Mouse (Mus musculus): ENCODE results near the gene Auts2. TPM values are rescaled to one million over a fixed set of nuclear protein-coding genes. Genes with fewer than 3 reads are reported as not detected.

Auts2 gene
- polyA plus RNA-seq, 1 experiment from 2014 or later: 1.0 TPM

DNA sequence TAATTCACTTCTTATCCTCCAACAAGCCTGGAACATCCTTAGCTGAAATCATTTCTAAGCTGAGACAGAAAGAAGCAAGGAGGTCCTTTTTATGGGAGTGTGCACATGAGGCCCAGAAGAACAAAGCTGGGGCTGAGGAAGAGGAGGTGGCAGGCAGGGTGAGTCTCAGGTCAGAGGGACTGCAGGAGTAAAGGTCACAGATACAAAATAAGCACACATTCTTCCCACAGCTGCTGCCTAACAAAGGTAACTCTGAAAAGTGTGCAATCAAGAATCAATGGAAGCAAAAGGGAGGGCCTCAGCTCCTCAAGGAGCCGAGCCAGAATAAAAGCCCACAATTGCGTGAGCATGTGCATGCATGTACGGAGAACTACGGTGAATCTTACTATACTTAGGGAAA lies 51.6 kb downstream of the Auts2 start:
- ATAC-seq (no peak), DNase-seq (no peak)
- Histone ChIP-seq H3K4me1 (ENCODE audit: insufficient read depth) (peaks cover 6% of the 10 kb centered on the region; the same call in 1 of the 2 replicates), H3K9ac (replicated peaks) (no peak overlapping the region), H3K36me3 (replicated peaks; ENCODE audit: insufficient read depth, low read length) (no peaks in the 10 kb centered on the region), H3K9me3 (ENCODE audit: low read length) (no peaks in the 10 kb centered on the region), H3K27ac (ENCODE audit: low read depth) (no peak overlapping the region), H3K27me3 (ENCODE audit: insufficient read depth, low read length) (no peaks in the 10 kb centered on the region), H3K4me3 (ENCODE audit: low read depth, low read length) (no peak overlapping the region), H3K4me2 (ENCODE audit: low read depth, low read length) (no peak overlapping the region)
- WGBS (ENCODE audit: insufficient replicate concordance): 76% methylated on average over 4 of the region's 4 CpGs
- TF ChIP-seq CTCF (IDR thresholded peaks at IDR 0.05; ENCODE audit: low read depth) (no peak), EP300 (IDR thresholded peaks at IDR 0.05; ENCODE audit: low read depth) (no peak)

GRCm38 (mm10) chr5:132490326-132490725 lies 52.8 kb downstream of the Auts2 start:
- TF ChIP-seq CTCF (IDR thresholded peaks at IDR 0.05; ENCODE audit: low read depth): no peak
- TF ChIP-seq EP300 (IDR thresholded peaks at IDR 0.05; ENCODE audit: low read depth): no peak
- Histone ChIP-seq H3K9ac (replicated peaks) (no peak overlapping the region), H3K27me3 (ENCODE audit: insufficient read depth, low read length) (no peaks in the 10 kb centered on the region), H3K36me3 (replicated peaks; ENCODE audit: insufficient read depth, low read length) (no peaks in the 10 kb centered on the region), H3K4me3 (ENCODE audit: low read depth, low read length) (no peak overlapping the region), H3K27ac (ENCODE audit: low read depth) (no peak overlapping the region), H3K9me3 (ENCODE audit: low read length) (no peaks in the 10 kb centered on the region), H3K4me2 (ENCODE audit: low read depth, low read length) (no peak overlapping the region), H3K4me1 (ENCODE audit: insufficient read depth) (peaks cover 6% of the 10 kb centered on the region; the same call in 1 of the 2 replicates)
- no peak for DNase-seq
- no peak for ATAC-seq
- 82% methylated on average over 1 of the region's 1 CpGs for WGBS (ENCODE audit: insufficient replicate concordance)

- H3K36me3 ChIP-seq (replicated peaks; ENCODE audit: insufficient read depth, low read length): no peaks in the 10 kb centered on the region
- no peak overlapping the region for H3K9ac ChIP-seq (replicated peaks)
- H3K4me2 ChIP-seq (ENCODE audit: low read depth, low read length): no peak overlapping the region
- H3K4me3 ChIP-seq (ENCODE audit: low read depth, low read length): no peak overlapping the region
- WGBS (ENCODE audit: insufficient replicate concordance): 75% methylated on average over 7 of the region's 7 CpGs
- H3K27ac ChIP-seq (ENCODE audit: low read depth): no peak overlapping the region
- no peaks in the 10 kb centered on the region for H3K27me3 ChIP-seq (ENCODE audit: insufficient read depth, low read length)
- H3K4me1 ChIP-seq (ENCODE audit: insufficient read depth): peaks cover 7% of the 10 kb centered on the region; the same call in 1 of the 2 replicates
- ATAC-seq: no peak
- DNase-seq: no peak
- no peak for TF ChIP-seq CTCF (IDR thresholded peaks at IDR 0.05; ENCODE audit: low read depth)
- TF ChIP-seq EP300 (IDR thresholded peaks at IDR 0.05; ENCODE audit: low read depth): no peak
- H3K9me3 ChIP-seq (ENCODE audit: low read length): no peaks in the 10 kb centered on the region
These were observed 53.3 kb downstream of the Auts2 start for GRCm38 (mm10) chr5:132489736-132490313.

DNA sequence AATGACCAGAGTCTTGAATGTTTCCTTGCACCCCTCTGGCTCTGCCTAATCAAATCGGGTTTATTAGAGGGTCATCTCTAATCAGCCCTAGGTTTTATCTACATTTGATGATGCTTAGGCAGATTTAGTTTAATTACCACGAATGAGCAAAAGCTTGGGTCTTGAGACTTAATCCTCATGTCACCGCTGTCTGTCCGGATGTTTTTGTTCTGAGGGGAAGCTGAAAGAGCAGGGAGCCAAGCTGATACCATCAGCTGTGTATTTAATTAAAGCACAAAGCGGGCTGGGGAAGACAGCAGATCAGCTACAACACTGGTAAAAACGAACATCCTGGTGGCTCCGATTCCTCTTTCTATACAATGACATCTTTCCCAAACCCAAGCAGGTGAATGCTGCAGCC lies 56.3 kb downstream of the Auts2 start:
- DNase-seq (no peak), ATAC-seq (no peak)
- Histone ChIP-seq H3K4me2 (ENCODE audit: low read depth, low read length) (no peak overlapping the region), H3K4me3 (ENCODE audit: low read depth, low read length) (no peak overlapping the region), H3K27ac (ENCODE audit: low read depth) (no peak overlapping the region), H3K9me3 (ENCODE audit: low read length) (no peaks in the 10 kb centered on the region), H3K4me1 (ENCODE audit: insufficient read depth) (0 out of 2 replicates have a peak, but pooled peaks cover 6% of the 10 kb centered on the region), H3K9ac (replicated peaks) (no peak overlapping the region), H3K36me3 (replicated peaks; ENCODE audit: insufficient read depth, low read length) (no peaks in the 10 kb centered on the region), H3K27me3 (ENCODE audit: insufficient read depth, low read length) (no peaks in the 10 kb centered on the region)
- 50% methylated on average over 7 of the region's 7 CpGs for WGBS (ENCODE audit: insufficient replicate concordance)
- no peak for TF ChIP-seq CTCF (IDR thresholded peaks at IDR 0.05; ENCODE audit: low read depth)
- TF ChIP-seq EP300 (IDR thresholded peaks at IDR 0.05; ENCODE audit: low read depth): no peak

GRCm38 (mm10) chr5:132485994-132486393 lies 57.1 kb downstream of the Auts2 start:
- WGBS (ENCODE audit: insufficient replicate concordance): 65% methylated on average over 6 of the region's 6 CpGs
- no peak overlapping the region for H3K4me2 ChIP-seq (ENCODE audit: low read depth, low read length)
- no peak overlapping the region for H3K27ac ChIP-seq (ENCODE audit: low read depth)
- TF ChIP-seq CTCF (IDR thresholded peaks at IDR 0.05; ENCODE audit: low read depth): no peak
- 0 out of 2 replicates have a peak, but pooled peaks have one; percentile 21 for TF ChIP-seq EP300 (IDR thresholded peaks at IDR 0.05; ENCODE audit: low read depth)
- no peaks in the 10 kb centered on the region for H3K27me3 ChIP-seq (ENCODE audit: insufficient read depth, low read length)
- 0 out of 2 replicates have a peak, but pooled peaks cover 3% of the 10 kb centered on the region for H3K4me1 ChIP-seq (ENCODE audit: insufficient read depth)
- no peak overlapping the region for H3K9ac ChIP-seq (replicated peaks)
- ATAC-seq: no peak
- no peaks in the 10 kb centered on the region for H3K9me3 ChIP-seq (ENCODE audit: low read length)
- no peak for DNase-seq
- H3K36me3 ChIP-seq (replicated peaks; ENCODE audit: insufficient read depth, low read length): no peaks in the 10 kb centered on the region
- no peak overlapping the region for H3K4me3 ChIP-seq (ENCODE audit: low read depth, low read length)

DNA sequence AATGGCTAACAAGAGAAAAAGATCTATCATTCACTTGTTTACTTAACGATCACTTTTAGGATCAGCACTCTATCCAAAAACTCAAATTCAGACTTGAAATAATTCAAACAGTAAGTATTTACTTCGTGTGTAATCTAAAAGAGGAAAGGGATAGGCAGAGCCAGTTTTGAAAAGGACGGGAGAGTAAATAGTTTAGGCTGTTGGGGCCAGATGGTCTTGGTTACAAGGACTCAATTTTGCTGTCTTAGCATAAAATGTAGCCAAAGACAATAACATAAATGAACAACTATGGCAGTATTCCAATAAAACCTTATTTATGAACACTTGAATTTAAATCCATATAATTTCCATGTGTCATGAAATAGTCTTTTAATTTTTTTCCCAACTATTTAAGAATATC lies 57.7 kb downstream of the Auts2 start:
- H3K36me3 ChIP-seq (replicated peaks; ENCODE audit: insufficient read depth, low read length): no peaks in the 10 kb centered on the region
- TF ChIP-seq EP300 (IDR thresholded peaks at IDR 0.05; ENCODE audit: low read depth) (no peak), CTCF (IDR thresholded peaks at IDR 0.05; ENCODE audit: low read depth) (no peak)

More for the DNA sequence above, 57.7 kb downstream of the Auts2 start:
- ATAC-seq: no peak
- WGBS (ENCODE audit: insufficient replicate concordance): 68% methylated on average over 3 of the region's 3 CpGs
- Histone ChIP-seq H3K27ac (ENCODE audit: low read depth) (no peak overlapping the region), H3K9ac (replicated peaks) (no peak overlapping the region), H3K9me3 (ENCODE audit: low read length) (no peaks in the 10 kb centered on the region), H3K4me2 (ENCODE audit: low read depth, low read length) (no peak overlapping the region), H3K4me1 (ENCODE audit: insufficient read depth) (0 out of 2 replicates have a peak, but pooled peaks cover 3% of the 10 kb centered on the region), H3K27me3 (ENCODE audit: insufficient read depth, low read length) (no peaks in the 10 kb centered on the region), H3K4me3 (ENCODE audit: low read depth, low read length) (no peak overlapping the region)
- no peak for DNase-seq
